Mouse (Mus musculus): ENCODE results near the gene Tmem238l. TPM values are rescaled to one million over a fixed set of nuclear protein-coding genes. Genes with fewer than 3 reads are reported as not detected.

Tmem238l gene
- polyA plus RNA-seq, 1 experiment from 2014 or later, result not detected

DNA sequence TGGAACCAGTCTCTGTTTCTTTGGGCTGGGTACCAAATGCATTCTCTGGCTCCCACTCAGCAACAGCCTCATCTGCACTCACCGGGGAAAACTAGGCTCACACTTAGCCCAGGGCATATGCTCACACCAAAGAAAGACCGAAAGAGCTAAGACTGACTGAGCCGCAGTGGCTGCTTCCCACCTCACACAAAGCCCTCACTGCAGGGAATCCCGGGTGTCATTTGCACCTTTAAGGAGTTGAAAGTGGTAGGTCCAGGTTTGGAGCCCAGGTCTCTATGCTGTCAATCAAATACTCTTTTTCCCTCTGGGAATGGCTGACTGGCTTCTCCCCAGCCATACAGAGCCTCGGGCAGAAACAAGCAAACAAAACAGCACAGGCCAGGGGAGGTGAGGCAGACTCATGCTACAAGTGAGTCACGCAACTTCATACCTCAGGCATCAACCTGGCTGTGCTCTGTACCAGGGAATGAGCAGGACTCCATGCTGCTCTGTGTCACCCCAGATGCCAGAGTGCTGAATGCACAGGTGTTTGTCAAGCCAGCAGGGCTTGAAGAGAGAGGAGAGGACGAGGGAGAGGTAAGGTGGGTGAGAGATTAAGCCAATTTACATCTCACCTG, 10.2 kb downstream of the Tmem238l start:
- Histone ChIP-seq H3K27ac (ENCODE audit: low read depth, low read length) (no peak overlapping the region), H3K4me3 (ENCODE audit: low read depth, low read length) (no peak overlapping the region), H3K27me3 (ENCODE audit: control insufficient read depth, insufficient read depth, low read length) (no peaks in the 10 kb centered on the region), H3K9me3 (ENCODE audit: control insufficient read depth, low read length) (no peaks in the 10 kb centered on the region), H3K4me2 (ENCODE audit: low read depth) (no peak overlapping the region), H3K9ac (ENCODE audit: low read length) (no peak overlapping the region), H3K4me1 (ENCODE audit: control insufficient read depth, insufficient read depth, low read length) (no peaks in the 10 kb centered on the region), H3K36me3 (ENCODE audit: control insufficient read depth, insufficient read depth, low read length) (no peaks in the 10 kb centered on the region)
- ATAC-seq (ENCODE audit: insufficient read depth, low FRiP score, low TSS enrichment) (no peak), DNase-seq (ENCODE audit: low spot score) (no peak)
- 23% methylated on average over 7 of the region's 7 CpGs for WGBS

DNA sequence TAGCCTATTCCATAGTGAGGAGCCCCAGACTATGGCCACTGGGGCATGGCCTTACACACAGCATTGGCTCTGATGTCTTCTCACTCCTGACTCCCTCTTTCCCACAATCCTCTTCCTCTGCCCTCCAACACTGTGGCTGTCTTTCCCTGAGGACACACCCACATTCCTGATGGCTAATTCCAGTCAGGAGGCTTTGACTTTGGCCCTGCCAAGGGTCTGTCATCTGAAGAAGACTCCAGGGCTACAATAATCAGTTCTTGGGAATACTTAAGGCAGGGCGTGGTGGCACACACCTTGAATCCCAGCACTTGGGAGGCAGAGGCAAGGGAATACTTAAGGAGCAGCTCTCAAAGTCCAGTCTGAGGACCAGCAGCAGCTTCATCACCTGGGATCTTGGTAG, 12.1 kb downstream of the Tmem238l start:
- H3K27ac ChIP-seq (ENCODE audit: low read depth, low read length), result no peak overlapping the region
- H3K27me3 ChIP-seq (ENCODE audit: control insufficient read depth, insufficient read depth, low read length), result no peaks in the 10 kb centered on the region
- no peaks in the 10 kb centered on the region for H3K36me3 ChIP-seq (ENCODE audit: control insufficient read depth, insufficient read depth, low read length)
- H3K4me1 ChIP-seq (ENCODE audit: control insufficient read depth, insufficient read depth, low read length), result no peaks in the 10 kb centered on the region
- ATAC-seq (ENCODE audit: insufficient read depth, low FRiP score, low TSS enrichment) (no peak), DNase-seq (ENCODE audit: low spot score) (no peak)
- no peaks in the 10 kb centered on the region for H3K9me3 ChIP-seq (ENCODE audit: control insufficient read depth, low read length)
- H3K4me3 ChIP-seq (ENCODE audit: low read depth, low read length), result no peak overlapping the region
- H3K9ac ChIP-seq (ENCODE audit: low read length), result no peak overlapping the region
- no peak overlapping the region for H3K4me2 ChIP-seq (ENCODE audit: low read depth)
- WGBS, result 90% methylated on average over 1 of the region's 1 CpGs

DNA sequence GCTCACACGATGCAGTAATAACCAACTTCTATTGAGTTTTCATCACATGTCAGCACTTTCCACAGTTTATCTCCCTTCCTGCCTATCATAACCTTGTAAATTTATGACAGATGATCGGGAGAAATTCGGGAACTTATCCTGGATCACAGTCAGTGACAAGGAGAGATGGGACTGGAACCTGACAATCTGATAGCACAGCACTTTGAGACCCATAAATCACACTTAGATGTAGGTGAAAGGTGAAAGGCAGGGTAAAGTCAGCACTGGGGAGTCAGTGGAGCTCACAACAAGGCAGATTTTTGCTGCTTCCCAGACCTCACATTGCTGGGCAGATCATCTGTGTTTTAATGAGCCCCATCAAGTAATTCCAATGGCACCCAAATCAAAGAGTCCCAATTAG, 17.1 kb downstream of the Tmem238l start:
- Histone ChIP-seq H3K27me3 (ENCODE audit: control insufficient read depth, insufficient read depth, low read length) (no peaks in the 10 kb centered on the region), H3K9ac (ENCODE audit: low read length) (no peak overlapping the region), H3K4me2 (ENCODE audit: low read depth) (no peak overlapping the region), H3K27ac (ENCODE audit: low read depth, low read length) (no peak overlapping the region), H3K4me3 (ENCODE audit: low read depth, low read length) (no peak overlapping the region), H3K9me3 (ENCODE audit: control insufficient read depth, low read length) (0 out of 2 replicates have a peak, but pooled peaks cover 4% of the 10 kb centered on the region), H3K4me1 (ENCODE audit: control insufficient read depth, insufficient read depth, low read length) (no peaks in the 10 kb centered on the region), H3K36me3 (ENCODE audit: control insufficient read depth, insufficient read depth, low read length) (no peaks in the 10 kb centered on the region)
- no peak for ATAC-seq (ENCODE audit: insufficient read depth, low FRiP score, low TSS enrichment)
- DNase-seq (ENCODE audit: low spot score), result no peak
- WGBS, result 88% methylated on average over 3 of the region's 3 CpGs

DNA sequence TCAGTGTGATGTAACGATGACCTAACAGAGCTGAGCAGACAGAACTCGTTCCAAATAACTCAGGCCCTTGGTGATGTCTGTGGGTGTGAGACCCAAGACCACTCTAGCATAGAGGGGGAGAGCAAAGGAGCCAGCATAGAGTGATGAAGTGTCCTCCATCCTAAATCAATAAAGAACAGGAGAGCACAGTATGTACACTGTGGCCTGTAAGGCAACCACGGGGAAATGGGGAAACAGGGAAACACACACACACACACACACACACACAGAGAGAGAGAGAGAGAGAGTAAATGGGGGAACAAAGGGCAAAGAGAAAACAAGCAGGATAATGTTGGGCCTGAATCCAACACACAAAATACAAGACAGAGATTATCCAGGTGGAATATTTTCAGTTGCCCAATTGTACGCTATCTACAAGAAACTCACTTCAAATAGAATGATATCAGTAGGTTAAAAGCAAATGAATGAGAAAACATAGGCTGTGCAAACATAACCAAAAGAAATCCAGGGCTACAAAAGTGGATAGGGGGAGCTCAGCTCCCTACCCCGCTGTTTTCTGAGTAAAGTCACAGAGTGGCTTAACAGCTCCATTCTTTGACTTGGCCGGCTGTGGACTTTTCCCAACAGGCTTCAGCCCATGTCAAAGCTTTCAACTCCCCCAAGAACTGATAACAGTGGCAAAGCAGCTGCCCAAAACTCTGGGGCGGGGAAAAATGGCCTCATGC, 19.3 kb downstream of the Tmem238l start:
- H3K27me3 ChIP-seq (ENCODE audit: control insufficient read depth, insufficient read depth, low read length), result no peaks in the 10 kb centered on the region
- DNase-seq (ENCODE audit: low spot score) (no peak), ATAC-seq (ENCODE audit: insufficient read depth, low FRiP score, low TSS enrichment) (no peak)
- H3K9me3 ChIP-seq (ENCODE audit: control insufficient read depth, low read length), result 0 out of 2 replicates have a peak, but pooled peaks cover 4% of the 10 kb centered on the region
- WGBS, result 92% methylated on average over 7 of the region's 7 CpGs
- H3K27ac ChIP-seq (ENCODE audit: low read depth, low read length), result no peak overlapping the region
- no peak overlapping the region for H3K4me3 ChIP-seq (ENCODE audit: low read depth, low read length)
- no peaks in the 10 kb centered on the region for H3K4me1 ChIP-seq (ENCODE audit: control insufficient read depth, insufficient read depth, low read length)
- H3K4me2 ChIP-seq (ENCODE audit: low read depth), result no peak overlapping the region
- H3K36me3 ChIP-seq (ENCODE audit: control insufficient read depth, insufficient read depth, low read length), result no peaks in the 10 kb centered on the region
- no peak overlapping the region for H3K9ac ChIP-seq (ENCODE audit: low read length)

DNA sequence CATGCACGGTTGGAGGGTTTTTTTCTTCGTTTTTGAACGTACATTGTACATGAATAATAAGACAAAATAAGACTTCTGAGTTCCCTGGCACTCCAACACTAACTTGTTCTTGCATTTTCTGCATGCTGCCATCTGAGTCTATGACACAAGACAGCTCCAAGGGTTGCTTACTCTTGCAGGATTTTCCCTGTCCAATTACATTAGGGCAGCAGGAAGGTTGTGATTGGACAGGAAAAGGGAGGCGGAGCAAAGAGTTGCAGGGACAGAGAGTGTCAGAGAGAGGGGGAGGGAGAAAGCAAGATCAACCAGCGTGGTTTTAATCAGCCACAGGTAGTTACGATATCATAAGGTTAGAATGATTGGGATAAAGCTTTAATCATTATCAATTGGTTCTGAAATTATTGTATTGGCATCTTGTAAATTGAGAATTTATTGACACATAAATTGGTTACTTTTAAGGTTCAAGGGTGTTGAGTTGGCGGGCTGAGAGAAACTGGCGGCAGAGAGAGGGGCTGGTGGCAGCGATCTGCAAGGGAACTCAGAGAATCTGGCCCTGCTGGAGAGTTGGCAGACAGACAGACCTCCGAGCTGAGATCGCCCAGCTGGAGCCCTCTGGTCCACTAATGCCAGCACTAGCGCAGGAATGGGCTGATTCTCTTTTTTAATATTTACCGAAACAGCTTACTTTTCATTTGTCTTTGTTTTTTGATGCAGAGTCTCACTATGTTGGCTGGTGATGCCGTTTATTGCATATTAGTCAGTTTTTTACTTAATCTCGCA, 25.1 kb downstream of the Tmem238l start:
- 82% methylated on average over 15 of the region's 15 CpGs for WGBS
- DNase-seq (ENCODE audit: low spot score) (no peak), ATAC-seq (ENCODE audit: insufficient read depth, low FRiP score, low TSS enrichment) (no peak)
- H3K27ac ChIP-seq (ENCODE audit: low read depth, low read length), result no peak overlapping the region
- H3K36me3 ChIP-seq (ENCODE audit: control insufficient read depth, insufficient read depth, low read length), result no peaks in the 10 kb centered on the region
- no peaks in the 10 kb centered on the region for H3K27me3 ChIP-seq (ENCODE audit: control insufficient read depth, insufficient read depth, low read length)
- no peak overlapping the region for H3K4me3 ChIP-seq (ENCODE audit: low read depth, low read length)
- peaks cover 3% of the 10 kb centered on the region; the same call in 1 of the 2 replicates for H3K4me1 ChIP-seq (ENCODE audit: control insufficient read depth, insufficient read depth, low read length)
- H3K4me2 ChIP-seq (ENCODE audit: low read depth), result no peak overlapping the region
- no peaks in the 10 kb centered on the region for H3K9me3 ChIP-seq (ENCODE audit: control insufficient read depth, low read length)
- H3K9ac ChIP-seq (ENCODE audit: low read length), result no peak overlapping the region

DNA sequence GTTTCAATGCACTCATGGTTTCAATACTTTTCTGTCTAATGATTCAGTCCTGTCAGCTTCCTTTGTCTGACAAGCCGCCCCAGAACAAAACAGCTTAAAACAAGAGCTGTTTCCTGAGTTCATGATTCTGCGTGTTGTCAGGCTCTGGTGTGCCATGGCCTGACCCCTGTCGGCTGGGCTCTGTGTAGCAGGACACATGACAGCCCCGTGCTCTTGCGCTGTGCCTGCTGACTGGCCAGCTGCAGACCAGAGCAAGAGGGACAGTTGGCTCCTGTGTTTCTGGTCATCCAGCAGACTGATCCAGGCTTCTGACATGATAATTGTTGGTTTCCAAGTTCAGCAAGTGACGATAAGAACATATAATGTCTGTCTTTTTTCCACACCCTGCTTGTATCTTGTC, 26.4 kb downstream of the Tmem238l start:
- DNase-seq (ENCODE audit: low spot score), result peak; percentile 49
- no peaks in the 10 kb centered on the region for H3K27me3 ChIP-seq (ENCODE audit: control insufficient read depth, insufficient read depth, low read length)
- H3K4me3 ChIP-seq (ENCODE audit: low read depth, low read length), result no peak overlapping the region
- H3K27ac ChIP-seq (ENCODE audit: low read depth, low read length), result no peak overlapping the region
- no peaks in the 10 kb centered on the region for H3K36me3 ChIP-seq (ENCODE audit: control insufficient read depth, insufficient read depth, low read length)
- 43% methylated on average over 6 of the region's 6 CpGs for WGBS
- peak; percentile 51; the same call in 1 of the 2 replicates for ATAC-seq (ENCODE audit: insufficient read depth, low FRiP score, low TSS enrichment)
- H3K9ac ChIP-seq (ENCODE audit: low read length), result no peak overlapping the region
- no peaks in the 10 kb centered on the region for H3K9me3 ChIP-seq (ENCODE audit: control insufficient read depth, low read length)
- H3K4me1 ChIP-seq (ENCODE audit: control insufficient read depth, insufficient read depth, low read length), result peaks cover 3% of the 10 kb centered on the region; the same call in 1 of the 2 replicates
- no peak overlapping the region for H3K4me2 ChIP-seq (ENCODE audit: low read depth)

DNA sequence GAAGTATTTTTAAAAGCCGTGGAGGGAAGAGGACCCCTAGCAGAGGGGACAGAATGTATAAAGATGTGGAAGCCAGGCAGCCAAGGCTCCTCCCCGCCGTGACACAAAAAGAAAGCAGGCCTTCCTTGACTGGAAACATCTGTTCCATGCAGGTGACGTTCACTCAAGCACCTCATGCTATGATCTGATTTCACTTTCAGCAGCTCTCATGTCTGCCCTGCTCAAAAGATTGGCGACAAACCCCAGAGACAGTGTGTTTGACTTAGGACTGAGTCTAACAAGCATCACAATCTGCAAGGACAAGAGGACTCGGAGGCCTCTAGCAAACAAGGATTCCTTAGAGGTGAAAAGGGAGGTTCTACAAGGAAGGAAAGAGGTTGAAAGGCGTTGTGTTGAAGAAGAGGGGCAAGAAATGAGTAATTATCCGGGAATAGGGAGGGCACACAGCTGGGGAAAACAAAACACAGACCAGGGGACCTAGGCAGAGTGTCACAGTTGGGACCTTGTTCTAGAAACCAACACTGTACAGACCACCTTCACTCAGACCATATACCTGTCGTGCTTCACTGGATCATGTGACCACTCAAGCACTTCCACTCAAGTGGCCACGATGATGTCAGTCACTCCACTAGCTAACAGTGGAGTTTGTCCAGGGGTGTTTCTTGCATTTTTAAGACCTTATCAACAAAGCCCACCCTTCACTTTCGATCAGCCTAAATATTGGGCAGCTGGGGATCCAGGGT, 27.2 kb downstream of the Tmem238l start:
- ATAC-seq (ENCODE audit: insufficient read depth, low FRiP score, low TSS enrichment), result 0 out of 2 replicates have a peak, but pooled peaks have one; percentile 7
- no peak overlapping the region; the same call in 1 of the 2 replicates for H3K27ac ChIP-seq (ENCODE audit: low read depth, low read length)
- 61% methylated on average over 11 of the region's 11 CpGs for WGBS
- H3K4me1 ChIP-seq (ENCODE audit: control insufficient read depth, insufficient read depth, low read length), result peaks cover 3% of the 10 kb centered on the region; the same call in 1 of the 2 replicates
- H3K4me2 ChIP-seq (ENCODE audit: low read depth), result no peak overlapping the region
- no peak for DNase-seq (ENCODE audit: low spot score)
- H3K27me3 ChIP-seq (ENCODE audit: control insufficient read depth, insufficient read depth, low read length), result no peaks in the 10 kb centered on the region
- no peaks in the 10 kb centered on the region for H3K9me3 ChIP-seq (ENCODE audit: control insufficient read depth, low read length)
- no peak overlapping the region for H3K9ac ChIP-seq (ENCODE audit: low read length)
- H3K36me3 ChIP-seq (ENCODE audit: control insufficient read depth, insufficient read depth, low read length), result no peaks in the 10 kb centered on the region
- no peak overlapping the region for H3K4me3 ChIP-seq (ENCODE audit: low read depth, low read length)
